Mouse (Mus musculus) ovary, adult 10 weeks (tissue): ENCODE measurements around the gene Thoc6. TPM values are rescaled to one million over a fixed set of nuclear protein-coding genes. Genes with fewer than 3 reads are reported as not detected.

Experiments used
- polyA plus RNA-seq: library from polyadenylated mRNA; stranded (reverse); fragments of 350-450 nt; fragmentation: Illumina TruSeq; extraction: RNeasy Lipid Tissue Mini Kit (QIAGEN cat#74804); gene quantifications from one replicate; pipeline ENCODE4 v1.2.3, GENCODE M21; 2014

Thoc6 gene
- polyA plus RNA-seq: 3.6 TPM

DNA sequence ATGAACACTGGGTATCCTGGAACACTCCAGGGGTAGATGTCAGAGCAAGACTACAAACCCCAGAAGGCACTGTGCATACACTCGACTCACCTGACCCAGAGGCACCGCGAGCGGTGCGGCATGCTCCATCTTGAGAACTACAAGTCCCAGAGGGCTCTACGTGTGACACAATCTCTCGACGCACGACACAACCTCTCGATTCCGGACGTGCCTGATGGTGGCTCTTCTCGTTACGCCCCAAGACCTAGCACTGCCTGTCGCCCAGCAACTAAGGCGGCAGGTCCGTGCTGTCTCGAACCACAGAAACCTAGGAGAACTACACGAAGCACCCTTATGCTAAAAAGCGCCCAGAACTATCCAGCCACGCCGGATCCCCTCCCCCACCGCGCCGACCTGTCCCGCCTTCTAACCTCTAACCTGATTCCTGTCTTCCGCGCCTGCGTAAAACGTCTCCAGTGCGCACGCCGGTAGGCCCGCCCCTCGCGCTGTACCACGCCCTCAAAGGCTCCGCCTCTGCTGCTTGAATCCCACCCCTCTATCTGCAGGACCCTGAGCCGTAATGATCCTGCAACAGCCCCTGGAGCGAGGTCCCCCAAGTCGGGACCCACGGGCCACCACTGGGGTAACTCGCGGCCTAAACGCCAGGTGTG lies at the start of gene Thoc6, which contains the start of gene Hcfc1r1:
TSS of gene Thoc6 (minus strand) at position 459 of the 650 bp plus-strand sequence.
TSS of gene Hcfc1r1 (plus strand) at position 173 of the 650 bp plus-strand sequence.

DNA sequence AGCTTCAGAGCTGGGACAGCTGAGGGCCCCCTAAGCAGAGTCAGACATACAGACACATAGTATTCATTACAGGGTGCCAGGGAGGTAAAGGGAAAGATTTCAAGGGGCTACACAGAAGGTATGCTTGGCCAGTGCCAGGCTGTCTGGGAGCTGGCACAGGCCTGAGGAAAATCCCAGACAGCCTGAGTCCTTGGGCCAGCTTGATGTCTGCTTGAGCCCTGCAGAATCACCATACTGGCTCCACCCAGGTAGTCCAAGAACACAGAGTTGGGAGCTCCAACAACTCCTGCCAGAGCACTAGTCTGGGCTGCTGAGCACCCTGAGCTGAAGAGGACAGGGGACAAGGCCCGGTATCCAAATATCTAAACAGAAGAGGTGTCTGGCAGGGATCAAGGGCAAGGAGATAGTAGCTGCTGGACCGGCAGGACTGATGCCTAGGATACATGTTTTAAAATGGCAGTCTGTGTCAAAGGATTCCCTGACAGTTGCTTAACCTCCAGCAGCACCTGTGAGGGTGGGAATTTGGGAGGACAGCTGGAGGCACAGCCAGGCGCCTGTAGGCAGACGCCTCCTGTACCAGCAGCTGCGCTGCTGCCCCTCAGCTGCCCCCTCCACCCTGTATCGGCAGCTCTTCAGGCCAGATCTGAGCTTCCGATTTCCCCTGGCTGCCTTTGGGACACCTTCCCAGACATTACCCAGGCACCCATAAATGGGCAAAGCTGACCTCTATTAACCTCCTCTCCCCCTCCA lies 48.9 kb upstream of the Thoc6 start, which contains the start of gene 1520401A03Rik:
TSS of gene 1520401A03Rik (minus strand) at position 408 of the 750 bp plus-strand sequence.

DNA sequence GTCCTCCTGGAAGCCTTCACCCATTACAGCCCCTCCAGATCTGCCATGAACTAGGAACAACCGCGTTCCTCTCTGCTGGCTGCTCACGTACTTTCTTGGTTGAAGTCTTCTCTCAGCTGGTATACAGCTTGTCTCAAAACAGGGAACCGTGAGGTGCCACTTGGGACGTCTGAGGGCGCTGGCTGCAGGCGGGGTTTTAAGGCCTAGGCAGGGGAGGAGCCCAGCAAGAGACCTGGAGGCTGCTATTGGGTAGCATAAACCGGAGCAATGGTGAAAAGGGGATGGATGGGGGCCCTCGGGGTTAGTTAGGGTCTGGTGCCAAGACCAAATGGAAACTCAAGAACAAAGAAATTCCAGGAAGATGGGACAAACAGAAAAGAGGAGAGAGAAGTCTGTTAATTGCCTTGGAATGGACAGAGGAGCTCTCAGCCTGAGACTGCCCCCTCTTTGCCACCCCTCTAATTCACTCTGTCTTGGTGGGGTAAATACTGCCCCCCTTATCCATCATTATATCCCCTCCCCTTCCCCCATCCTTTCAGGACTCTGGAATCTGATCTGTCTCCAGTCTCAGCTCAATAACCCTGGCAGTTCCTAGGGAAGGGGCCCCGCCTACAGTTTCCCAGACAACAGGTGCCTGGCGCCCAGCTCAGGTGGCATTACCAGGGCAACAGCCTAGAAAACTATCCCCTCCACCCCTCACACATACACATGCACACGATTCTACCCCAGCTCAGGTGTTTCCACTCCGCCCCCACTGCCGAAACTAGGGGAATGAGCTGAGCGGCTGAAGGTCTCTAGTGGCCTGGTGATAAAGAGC lies 10.4 kb upstream of the Thoc6 start, which contains the start of gene Cldn9:
TSS of gene Cldn9 (minus strand) at position 171 of the 817 bp plus-strand sequence.

DNA sequence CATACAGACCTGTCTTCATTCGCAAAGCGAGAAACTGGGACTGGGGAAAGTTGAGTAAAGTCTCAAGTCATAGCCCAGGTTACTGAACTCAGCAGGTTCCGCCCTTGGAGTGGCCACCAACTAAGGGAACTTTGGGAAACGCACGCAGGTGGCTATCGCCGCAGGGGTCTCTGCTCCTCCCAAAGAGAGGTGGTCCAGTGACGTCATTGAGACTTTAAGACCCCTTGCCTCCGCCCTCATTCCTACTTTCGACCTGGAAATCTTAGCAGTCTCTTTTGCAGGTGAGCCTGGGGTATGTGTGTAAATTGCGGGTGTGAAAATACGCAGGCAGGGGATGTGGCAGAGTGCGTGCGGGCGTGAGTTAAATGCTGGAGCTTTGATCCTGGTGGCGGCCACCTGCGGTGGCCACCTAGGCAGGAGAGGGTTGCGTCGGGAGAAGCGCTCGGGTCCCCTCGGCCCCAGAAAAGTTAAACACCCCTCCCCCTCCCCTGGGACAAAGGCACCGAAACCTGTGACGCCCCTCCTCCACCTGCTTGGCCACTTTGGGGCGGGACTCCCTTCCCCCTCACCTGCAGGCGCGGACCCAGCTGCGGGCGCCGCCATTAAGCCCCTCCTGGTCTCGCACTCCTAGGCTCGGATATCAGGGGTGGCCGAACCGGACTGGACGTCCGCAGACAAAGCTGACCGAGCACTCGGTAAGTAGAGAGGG lies 5.6 kb upstream of the Thoc6 start, which contains the start of gene Cldn6:
TSS of gene Cldn6 (plus strand) at position 123 of the 709 bp plus-strand sequence.

DNA sequence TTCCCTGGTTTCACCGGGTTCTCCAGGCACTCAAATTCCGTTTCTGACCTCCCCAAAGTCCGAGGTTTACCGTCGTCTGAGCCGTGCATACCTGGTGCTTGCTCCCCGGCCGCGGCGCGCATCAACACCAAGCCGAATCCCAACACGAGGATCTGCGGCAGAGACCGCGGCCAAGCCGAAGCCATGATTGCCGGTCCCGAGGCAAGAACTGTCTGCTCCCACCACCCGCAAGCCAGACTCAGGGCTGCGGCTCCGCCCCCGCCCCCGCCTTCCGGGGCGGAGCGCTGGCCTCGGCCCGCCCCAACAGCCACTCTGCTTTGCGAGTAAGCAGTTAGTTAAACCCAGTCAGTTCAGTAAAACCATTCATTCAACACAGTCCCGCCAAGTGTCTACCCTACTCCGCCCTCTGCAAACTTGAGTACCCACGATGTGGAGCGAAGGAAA lies 3.6 kb upstream of the Thoc6 start, which contains the start of gene Tnfrsf12a:
TSS of gene Tnfrsf12a (minus strand) at position 233 of the 444 bp plus-strand sequence.

DNA sequence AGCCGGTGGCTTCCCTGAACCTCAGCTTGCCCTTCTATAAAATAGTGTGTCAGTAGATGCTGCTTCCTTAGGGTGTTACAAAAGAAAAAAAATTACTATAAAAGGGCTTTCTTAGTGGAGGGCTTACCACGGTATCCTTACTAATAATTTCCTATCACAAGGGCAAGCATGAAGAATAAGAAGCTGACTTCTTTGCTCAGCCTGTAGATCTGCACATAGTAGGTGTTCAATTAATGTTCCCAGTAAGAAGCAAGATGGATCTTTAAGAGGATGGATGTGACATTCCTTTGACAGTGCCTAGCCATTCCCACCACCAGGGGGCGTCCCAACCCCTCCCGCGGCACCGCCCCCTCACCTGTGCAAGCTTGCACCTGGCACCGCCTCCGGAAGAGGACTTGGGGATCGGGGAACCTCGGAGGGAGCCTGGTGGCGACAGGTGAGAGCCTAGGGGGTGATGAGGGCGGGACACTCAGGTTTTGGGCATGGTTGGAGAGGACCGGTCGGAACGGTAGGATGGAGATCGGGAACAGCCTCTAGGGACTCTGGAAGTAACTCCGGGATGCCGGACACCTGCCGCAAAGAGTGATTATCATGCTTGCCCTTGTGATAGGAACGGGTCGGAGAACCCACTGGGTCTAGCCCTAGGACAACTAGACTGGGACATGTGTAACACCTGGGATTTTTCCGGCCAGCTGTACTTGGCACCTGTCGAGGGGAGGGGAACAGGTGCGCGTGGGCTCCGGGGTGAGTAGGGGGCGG lies 13.4 kb downstream of the Thoc6 start, which contains the start of gene Bicdl2:
TSS of gene Bicdl2 (plus strand) at position 390 of the 759 bp plus-strand sequence.

DNA sequence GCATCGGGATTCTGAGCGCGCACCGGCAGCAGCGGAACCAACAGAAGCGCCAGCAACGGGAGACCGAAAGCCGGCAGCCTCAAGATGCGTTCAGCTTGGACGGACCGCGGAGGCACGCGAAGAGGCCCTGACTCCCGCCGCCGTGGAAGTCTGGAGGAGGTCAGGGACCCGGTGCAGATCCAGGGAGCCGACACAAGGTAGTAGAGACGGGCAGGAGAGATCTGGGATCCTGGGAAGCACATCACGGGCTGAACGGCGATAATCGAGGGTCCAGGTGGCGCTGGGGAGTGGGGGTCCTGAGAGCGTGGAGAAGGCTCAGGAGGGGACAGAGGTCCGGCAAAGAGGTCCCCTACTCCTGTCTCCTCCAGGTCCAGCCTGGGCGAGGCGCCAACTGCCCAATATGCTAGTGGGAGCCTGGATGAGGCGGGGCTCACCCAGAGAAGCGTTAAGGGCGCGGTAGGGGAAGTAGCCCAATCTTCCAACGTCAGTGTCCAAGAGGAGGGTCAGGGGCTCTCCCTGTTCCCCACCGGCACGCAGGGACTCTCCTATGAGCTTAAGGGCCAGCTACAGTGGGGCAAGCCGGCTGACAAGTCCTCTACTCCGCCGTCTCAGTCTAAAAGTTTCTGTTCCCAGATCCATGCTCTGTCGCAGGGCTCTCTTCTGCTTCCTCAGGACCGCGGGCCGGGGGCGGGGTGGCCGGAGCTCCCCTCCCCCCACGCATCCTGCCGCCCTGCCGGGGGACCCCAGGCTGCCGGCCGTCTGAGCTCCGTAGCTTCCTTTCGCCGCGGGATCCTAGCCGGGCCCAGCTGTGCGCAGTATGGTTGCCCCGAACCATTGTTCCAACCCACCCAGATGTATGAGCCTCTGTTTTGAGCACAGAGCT lies 28.8 kb downstream of the Thoc6 start, which contains the start of gene Mmp25:
TSS of gene Mmp25 (minus strand) at position 665 of the 883 bp plus-strand sequence.

Other genes with a start within 250 kb of the Thoc6 start
- not detected for gene Vmn2r117, start 194.2 kb downstream of the Thoc6 start, polyA plus RNA-seq
- gene Zfp213, start 109.6 kb downstream of the Thoc6 start, polyA plus RNA-seq: 1.5 TPM
- gene Zfp13, start 74.4 kb downstream of the Thoc6 start, polyA plus RNA-seq: not detected
- gene Zscan10, start 73.0 kb downstream of the Thoc6 start, polyA plus RNA-seq: not detected
- 0.26 TPM for gene Mmp25, start 28.6 kb downstream of the Thoc6 start, polyA plus RNA-seq
- gene Bicdl2, start 13.4 kb downstream of the Thoc6 start, polyA plus RNA-seq: not detected
- gene Hcfc1r1, start 286 bp downstream of the Thoc6 start, polyA plus RNA-seq: 3.5 TPM
- gene Tnfrsf12a, start 3.6 kb upstream of the Thoc6 start, polyA plus RNA-seq: not detected
- gene Cldn6, start 5.4 kb upstream of the Thoc6 start, polyA plus RNA-seq: not detected
- gene Cldn9, start 10.1 kb upstream of the Thoc6 start, polyA plus RNA-seq: not detected
- gene 1520401A03Rik, start 48.9 kb upstream of the Thoc6 start, polyA plus RNA-seq: not detected
- 0.46 TPM for gene Pkmyt1, start 52.5 kb upstream of the Thoc6 start, polyA plus RNA-seq
- 2.0 TPM for gene Paqr4, start 67.0 kb upstream of the Thoc6 start, polyA plus RNA-seq
- not detected for gene Kremen2, start 72.0 kb upstream of the Thoc6 start, polyA plus RNA-seq
- gene Flywch1, start 97.7 kb upstream of the Thoc6 start, polyA plus RNA-seq: 0.34 TPM
- not detected for gene Flywch2, start 112.2 kb upstream of the Thoc6 start, polyA plus RNA-seq
- 111 TPM for gene Srrm2, start 116.7 kb upstream of the Thoc6 start, polyA plus RNA-seq
- 18.7 TPM for gene Elob, start 155.3 kb upstream of the Thoc6 start, polyA plus RNA-seq
- not detected for gene Prss33, start 162.2 kb upstream of the Thoc6 start, polyA plus RNA-seq
- gene Prss32, start 170.0 kb upstream of the Thoc6 start, polyA plus RNA-seq: not detected
- not detected for gene Prss41, start 170.3 kb upstream of the Thoc6 start, polyA plus RNA-seq
- not detected for gene Prss21, start 194.2 kb upstream of the Thoc6 start, polyA plus RNA-seq
- gene Dcpp1, start 207.0 kb upstream of the Thoc6 start, polyA plus RNA-seq: 1.3 TPM
- not detected for gene Dcpp2, start 207.0 kb upstream of the Thoc6 start, polyA plus RNA-seq
- 4.1 TPM for gene Dcpp3, start 243.6 kb upstream of the Thoc6 start, polyA plus RNA-seq